Mouse (Mus musculus) midbrain, embryonic 10.5 days (tissue): ENCODE data around the gene Clic4. TPM values are rescaled to one million over a fixed set of nuclear protein-coding genes. Genes with fewer than 3 reads are reported as not detected.
A peak's percentile ranks its signal among the peaks of the same experiment; 100 is the strongest.

Experiments used
- DNase-seq: peaks from one replicate; pipeline ENCODE4 v3.0.0-alpha.2; 2017; ENCODE audit warnings: low spot score
- H3K27ac ChIP-seq: fragments of 300-500 bp; sonication (generic); replicated peaks from 2 replicates; pipeline ENCODE4 v1.5.1; 2016; ENCODE audit warnings: mild to moderate bottlenecking
- H3K27me3 ChIP-seq: fragments of 300-500 bp; sonication (generic); 2 replicates; pipeline ENCODE4 v1.6.1; 2016; ENCODE audit warnings: low read depth, mild to moderate bottlenecking; ENCODE audit not compliant: poor library complexity, severe bottlenecking
- H3K36me3 ChIP-seq: fragments of 300-500 bp; sonication (generic); 2 replicates; pipeline ENCODE4 v1.6.1; 2016; ENCODE audit warnings: mild to moderate bottlenecking, moderate library complexity
- H3K4me1 ChIP-seq: fragments of 300-500 bp; sonication (generic); 2 replicates; pipeline ENCODE4 v1.6.1; 2016
- H3K4me3 ChIP-seq: fragments of 300-500 bp; sonication (generic); 2 replicates; pipeline ENCODE4 v1.5.1; 2016; ENCODE audit warnings: mild to moderate bottlenecking, moderate library complexity
- H3K9me3 ChIP-seq: fragments of 300-500 bp; sonication (generic); replicated peaks from 2 replicates; pipeline ENCODE4 v1.6.1; 2016; ENCODE audit warnings: mild to moderate bottlenecking
- whole genome bisulfite sequencing: fragments of 180-500 bp; shearing (Covaris S2); methylation state at CpG from one replicate; pipeline ENCODE4 v1.1.7; 2016; 5-methylcytosine and 5-hydroxymethylcytosine counted together
- polyA plus RNA-seq: library from polyadenylated mRNA; unstranded; fragments of >200 nt; fragmentation: Nextera tagmentation; extraction: Ambion mirVana; gene quantifications from 2 replicates; pipeline ENCODE4 v1.2.1, GENCODE M21; 2016

Gene Clic4
- polyA plus RNA-seq, 1 experiment from 2014 or later = 224 TPM

DNA sequence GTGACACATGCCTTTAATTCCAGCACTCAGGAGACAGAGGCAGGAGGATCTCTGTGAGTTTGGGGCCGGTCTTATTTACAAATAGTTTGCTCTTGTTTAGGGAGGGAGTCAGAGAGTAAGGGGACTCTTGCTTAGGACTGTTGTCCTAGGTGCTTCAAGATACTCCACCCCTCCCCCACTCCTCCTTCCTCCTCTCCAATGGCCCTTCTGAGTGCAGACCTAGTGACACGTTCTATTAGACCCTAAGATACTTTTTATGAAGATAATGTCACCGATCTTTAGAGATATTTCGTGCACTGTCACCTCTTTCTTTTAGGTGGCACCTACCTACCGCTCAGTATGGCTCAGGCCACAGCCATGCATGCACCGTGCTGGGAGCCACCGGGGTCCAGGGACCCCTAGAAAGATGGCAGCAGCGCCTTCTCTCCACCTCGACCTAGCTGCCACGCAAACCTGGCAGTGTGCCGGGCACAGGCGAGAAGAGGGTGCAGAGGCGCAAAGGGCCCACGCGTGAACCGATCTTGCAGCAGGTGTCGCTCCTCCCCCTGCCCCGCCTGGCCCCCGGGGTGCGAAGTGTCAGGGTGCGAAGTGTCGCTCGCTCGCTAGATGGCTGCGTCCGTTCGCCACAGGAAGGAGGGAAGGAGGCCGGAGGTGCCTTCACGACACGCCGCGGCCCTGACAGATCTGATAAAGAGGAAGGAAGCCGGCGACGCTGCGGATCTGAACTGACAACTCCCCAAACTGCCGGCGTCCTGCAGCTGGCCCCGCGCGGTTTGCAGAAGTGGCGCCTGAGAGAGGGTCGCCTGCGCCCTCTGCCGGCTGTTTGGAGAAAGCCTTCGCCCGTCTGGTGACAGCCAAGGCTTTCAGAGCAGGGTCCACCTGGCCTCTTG is 66.7 kb downstream of the Clic4 start:
- peaks cover 54% of the 10 kb centered on the region for H3K27me3 ChIP-seq
- H3K36me3 ChIP-seq = peaks cover 7% of the 10 kb centered on the region
- H3K9me3 ChIP-seq = no peaks in the 10 kb centered on the region; the same call in 1 of the 2 replicates
- H3K4me1 ChIP-seq = peaks cover 22% of the 10 kb centered on the region
- peak; percentile 85 for DNase-seq
- H3K27ac ChIP-seq = peak overlapping the region; percentile 23; the same call in 1 of the 2 replicates
- H3K4me3 ChIP-seq = peak overlapping the region; percentile 58
- WGBS = 2% methylated on average over 47 of the region's 47 CpGs

DNA sequence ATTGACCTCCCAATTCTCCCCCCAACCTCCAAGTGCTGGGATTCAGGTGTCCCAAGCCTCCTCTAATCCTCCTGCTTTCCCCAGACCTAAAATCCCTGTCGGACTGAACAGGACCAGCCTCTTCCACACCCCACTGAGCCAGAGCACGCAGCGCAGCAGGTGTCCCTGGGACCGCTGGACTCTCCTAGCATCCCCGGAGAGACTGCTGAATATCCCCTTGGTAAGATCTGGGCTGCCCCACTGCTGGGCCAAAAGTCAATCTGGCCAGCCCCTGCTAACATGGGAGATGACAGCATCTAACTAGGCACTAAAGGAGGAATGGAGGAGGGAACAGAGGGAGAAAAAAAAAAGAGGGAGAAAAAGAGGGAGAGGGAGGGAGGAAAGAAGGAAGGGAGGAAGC is 67.4 kb downstream of the Clic4 start:
- Histone ChIP-seq H3K4me1 (peaks cover 22% of the 10 kb centered on the region), H3K27ac (no peak overlapping the region), H3K4me3 (no peak overlapping the region), H3K36me3 (peaks cover under 1% of the 10 kb centered on the region; the same call in 1 of the 2 replicates), H3K27me3 (peaks cover 54% of the 10 kb centered on the region), H3K9me3 (no peaks in the 10 kb centered on the region)
- 10% methylated on average over 5 of the region's 5 CpGs for WGBS
- no peak for DNase-seq

DNA sequence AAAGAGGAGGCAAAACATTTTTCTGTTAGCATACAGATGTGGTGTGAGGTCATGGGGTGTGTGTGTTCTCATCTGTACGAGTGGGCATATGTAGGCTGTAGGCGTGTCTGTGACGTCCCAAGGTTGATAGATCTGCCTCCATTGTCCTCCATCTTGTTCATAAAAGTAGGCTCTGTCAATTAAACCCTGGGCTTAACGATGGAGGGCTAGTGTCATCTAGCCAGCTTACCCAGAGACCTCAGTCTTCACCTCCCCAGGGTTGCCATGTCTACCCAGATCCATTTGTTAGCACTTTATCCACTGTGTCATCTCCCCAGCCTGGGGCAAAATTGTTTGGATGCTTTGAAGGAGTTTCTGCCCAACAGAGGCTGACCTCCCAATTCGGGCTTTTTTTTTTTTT is 67.9 kb downstream of the Clic4 start:
- Histone ChIP-seq H3K27ac (no peak overlapping the region), H3K9me3 (no peaks in the 10 kb centered on the region), H3K4me3 (no peak overlapping the region), H3K4me1 (peaks cover 22% of the 10 kb centered on the region), H3K36me3 (no peaks in the 10 kb centered on the region), H3K27me3 (peaks cover 54% of the 10 kb centered on the region)
- 76% methylated on average over 5 of the region's 5 CpGs for WGBS
- no peak for DNase-seq

DNA sequence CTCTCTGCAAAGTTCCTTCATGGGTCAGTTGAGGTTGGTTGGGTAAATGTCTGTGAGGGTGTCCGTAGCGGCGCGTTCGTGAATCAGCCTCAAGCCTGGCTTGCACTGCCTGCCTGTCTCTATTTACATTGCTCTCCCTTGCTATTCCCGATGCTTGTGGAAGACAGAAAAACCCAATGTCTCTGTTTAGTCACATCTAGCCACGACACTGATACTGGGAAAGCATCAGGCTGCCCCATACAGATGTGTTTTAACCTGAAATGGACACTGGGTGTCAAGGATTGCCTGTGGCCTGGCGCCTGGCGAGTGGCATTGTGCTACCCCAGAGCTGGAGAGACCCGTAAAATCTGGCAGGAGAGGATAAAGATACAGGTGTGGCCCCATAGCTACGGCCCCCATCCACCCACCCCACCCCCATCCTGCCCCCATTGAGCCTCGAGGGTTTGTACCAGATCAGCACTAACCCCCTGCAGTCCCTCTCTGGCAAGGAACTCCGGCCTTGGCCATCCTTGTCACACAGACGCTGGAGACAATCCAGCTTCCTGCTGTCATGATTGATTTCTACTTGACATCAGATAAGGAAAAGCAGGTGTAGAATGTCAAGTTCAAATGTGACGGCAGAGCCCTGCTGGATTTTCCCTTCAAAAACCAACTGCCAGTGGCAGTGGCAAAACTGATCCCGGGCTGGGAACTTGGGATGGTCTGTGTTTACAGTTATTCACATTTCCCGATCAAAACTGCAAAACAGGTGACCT is 68.6 kb downstream of the Clic4 start:
- no peaks in the 10 kb centered on the region for H3K36me3 ChIP-seq
- DNase-seq = no peak
- peaks cover 54% of the 10 kb centered on the region for H3K27me3 ChIP-seq
- peak overlapping the region; percentile 42 for H3K4me3 ChIP-seq
- 26% methylated on average over 17 of the region's 17 CpGs for WGBS
- peaks cover 22% of the 10 kb centered on the region for H3K4me1 ChIP-seq
- H3K27ac ChIP-seq = no peak overlapping the region
- no peaks in the 10 kb centered on the region for H3K9me3 ChIP-seq

DNA sequence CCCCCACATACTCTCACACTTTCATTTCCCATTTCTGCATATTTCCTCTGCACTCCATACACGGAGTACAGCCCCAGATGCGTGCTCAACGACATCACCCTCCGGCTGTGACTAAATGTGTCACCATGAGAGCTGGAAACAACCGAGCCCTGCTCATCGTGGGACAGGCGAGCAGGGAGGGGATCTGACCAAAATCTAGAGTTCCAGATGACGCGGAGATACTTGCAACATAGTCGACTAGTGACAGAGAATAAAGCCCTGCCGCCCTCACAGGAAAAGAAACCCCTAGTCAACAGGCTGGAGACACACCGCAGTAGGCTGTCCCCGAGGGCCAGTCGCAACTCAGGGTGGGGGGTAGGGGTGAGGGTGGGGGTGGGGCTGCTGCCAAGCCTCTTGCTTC is 69.3 kb downstream of the Clic4 start:
- H3K27ac ChIP-seq = no peak overlapping the region
- H3K27me3 ChIP-seq = peaks cover 54% of the 10 kb centered on the region
- no peaks in the 10 kb centered on the region for H3K36me3 ChIP-seq
- H3K4me1 ChIP-seq = peaks cover 22% of the 10 kb centered on the region
- no peaks in the 10 kb centered on the region for H3K9me3 ChIP-seq
- WGBS = 17% methylated on average over 14 of the region's 14 CpGs
- DNase-seq = peak; percentile 29
- peak overlapping the region; percentile 42 for H3K4me3 ChIP-seq

DNA sequence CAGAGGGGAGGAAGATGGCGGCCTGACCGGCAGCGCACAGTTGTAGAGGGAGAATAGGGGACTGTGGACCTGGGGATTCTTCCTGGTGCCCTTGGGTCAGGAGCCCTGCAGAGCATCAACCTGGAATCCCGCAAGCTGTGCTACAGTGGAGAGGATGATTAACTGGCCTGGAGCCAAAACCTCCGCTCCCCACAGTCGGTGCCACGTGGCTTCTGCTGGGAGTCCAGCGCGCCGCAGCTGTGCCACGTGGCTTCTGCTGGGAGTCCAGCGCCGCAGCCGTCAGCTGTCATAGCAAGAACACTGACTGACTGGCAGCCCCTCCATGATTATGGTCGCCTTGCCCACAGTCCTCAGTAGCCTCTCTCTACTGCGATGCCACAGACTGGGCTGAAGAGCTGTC is 70.8 kb downstream of the Clic4 start:
- no peak overlapping the region for H3K4me3 ChIP-seq
- H3K27me3 ChIP-seq = peaks cover 40% of the 10 kb centered on the region
- no peaks in the 10 kb centered on the region for H3K36me3 ChIP-seq
- H3K9me3 ChIP-seq = no peaks in the 10 kb centered on the region
- H3K4me1 ChIP-seq = peaks cover 22% of the 10 kb centered on the region
- 89% methylated on average over 16 of the region's 16 CpGs for WGBS
- DNase-seq = no peak
- H3K27ac ChIP-seq = no peak overlapping the region

DNA sequence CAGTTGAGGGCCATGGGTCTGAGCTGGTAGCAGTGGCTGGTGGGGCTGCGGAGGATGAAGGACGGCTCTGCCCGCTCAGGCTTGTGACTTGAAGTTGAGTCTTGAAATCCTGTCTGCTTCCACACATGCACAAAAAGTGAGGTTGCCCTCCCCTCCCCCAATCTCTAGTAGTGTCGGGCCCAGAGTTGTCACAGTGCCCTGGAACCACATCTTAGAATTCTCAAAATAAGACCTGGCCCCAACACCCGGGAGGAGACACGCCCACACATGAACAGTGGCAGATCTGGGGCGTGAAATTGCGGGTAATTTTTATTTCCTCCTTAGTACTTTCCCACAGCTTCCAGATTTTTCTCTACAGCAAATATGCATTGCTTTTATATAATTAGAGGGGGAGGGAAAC is 74.8 kb downstream of the Clic4 start:
- H3K4me3 ChIP-seq = no peak overlapping the region
- 83% methylated on average over 8 of the region's 8 CpGs for WGBS
- H3K9me3 ChIP-seq = no peaks in the 10 kb centered on the region; the same call in 1 of the 2 replicates
- H3K27me3 ChIP-seq = peaks cover 2% of the 10 kb centered on the region; the same call in 1 of the 2 replicates
- no peaks in the 10 kb centered on the region for H3K36me3 ChIP-seq
- no peaks in the 10 kb centered on the region for H3K4me1 ChIP-seq
- no peak for DNase-seq
- H3K27ac ChIP-seq = no peak overlapping the region

DNA sequence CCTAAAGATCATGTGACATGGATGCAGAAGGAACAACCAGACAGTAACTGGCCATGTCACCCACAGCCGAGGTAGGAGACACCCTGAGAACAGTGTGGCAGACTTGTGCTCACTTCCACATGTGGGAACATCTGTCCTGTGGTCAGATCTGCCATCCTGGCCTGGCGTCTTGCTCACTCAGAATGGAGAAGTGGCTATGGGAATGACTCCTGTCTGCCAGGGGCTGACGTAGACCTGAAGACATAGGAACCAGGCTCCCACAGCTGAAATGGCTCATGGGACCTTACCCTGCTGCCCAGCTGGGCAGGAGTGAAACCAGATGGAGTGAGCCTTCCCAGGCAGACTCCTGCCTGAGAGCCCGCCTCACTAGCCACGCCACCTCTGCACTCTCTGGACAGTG is 79.8 kb downstream of the Clic4 start:
- WGBS = 81% methylated on average over 5 of the region's 5 CpGs
- no peaks in the 10 kb centered on the region; the same call in 1 of the 2 replicates for H3K9me3 ChIP-seq
- no peak for DNase-seq
- H3K36me3 ChIP-seq = no peaks in the 10 kb centered on the region
- H3K4me3 ChIP-seq = no peak overlapping the region
- H3K27me3 ChIP-seq = no peaks in the 10 kb centered on the region
- no peak overlapping the region for H3K27ac ChIP-seq
- no peaks in the 10 kb centered on the region for H3K4me1 ChIP-seq

DNA sequence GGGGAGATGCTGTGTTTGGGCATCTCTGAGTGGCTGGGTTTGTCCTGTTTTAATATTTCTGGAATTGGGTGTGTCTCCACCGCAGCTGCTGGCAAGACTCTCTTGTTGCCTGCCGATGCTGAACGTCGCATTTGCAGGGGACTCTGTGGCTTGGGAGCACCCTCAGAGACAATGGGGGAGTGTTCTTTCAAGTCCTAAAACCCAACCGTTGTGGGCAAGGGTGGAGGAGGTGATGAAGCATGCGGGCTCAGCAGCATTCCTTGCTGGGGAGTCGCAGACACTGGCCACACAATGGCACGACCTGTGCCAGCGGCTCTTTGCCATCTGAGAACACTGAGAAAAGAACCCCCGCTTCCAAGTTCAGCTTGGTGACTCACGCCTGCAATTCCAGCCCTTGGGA is 81.0 kb downstream of the Clic4 start:
- no peaks in the 10 kb centered on the region; the same call in 1 of the 2 replicates for H3K9me3 ChIP-seq
- no peak overlapping the region for H3K4me3 ChIP-seq
- H3K27ac ChIP-seq = no peak overlapping the region
- no peaks in the 10 kb centered on the region for H3K36me3 ChIP-seq
- 86% methylated on average over 11 of the region's 11 CpGs for WGBS
- H3K4me1 ChIP-seq = no peaks in the 10 kb centered on the region
- no peak for DNase-seq
- H3K27me3 ChIP-seq = no peaks in the 10 kb centered on the region

DNA sequence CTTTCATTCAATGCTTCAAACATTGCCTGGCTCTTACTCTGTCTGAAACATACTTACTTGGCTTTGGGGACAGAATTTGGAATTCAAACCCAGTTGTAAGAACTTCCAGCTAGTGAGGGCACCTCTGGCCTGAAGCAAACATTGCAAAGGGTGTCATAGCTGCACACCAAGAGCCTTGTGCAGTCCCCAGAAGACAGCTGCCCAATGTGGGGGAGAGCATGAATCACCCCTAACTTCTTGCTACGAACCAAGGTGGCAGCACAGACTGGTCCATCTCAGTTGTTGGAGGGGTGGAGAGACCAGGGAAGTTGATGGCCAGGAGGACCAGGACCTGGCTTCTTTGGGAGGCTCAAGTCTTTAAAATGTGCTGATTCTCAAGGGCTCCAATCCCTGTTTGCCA is 81.4 kb downstream of the Clic4 start:
- H3K36me3 ChIP-seq = no peaks in the 10 kb centered on the region
- 65% methylated on average over 1 of the region's 1 CpGs for WGBS
- H3K4me1 ChIP-seq = no peaks in the 10 kb centered on the region
- no peak for DNase-seq
- H3K9me3 ChIP-seq = no peaks in the 10 kb centered on the region; the same call in 1 of the 2 replicates
- no peak overlapping the region for H3K4me3 ChIP-seq
- no peak overlapping the region for H3K27ac ChIP-seq
- no peaks in the 10 kb centered on the region for H3K27me3 ChIP-seq

DNA sequence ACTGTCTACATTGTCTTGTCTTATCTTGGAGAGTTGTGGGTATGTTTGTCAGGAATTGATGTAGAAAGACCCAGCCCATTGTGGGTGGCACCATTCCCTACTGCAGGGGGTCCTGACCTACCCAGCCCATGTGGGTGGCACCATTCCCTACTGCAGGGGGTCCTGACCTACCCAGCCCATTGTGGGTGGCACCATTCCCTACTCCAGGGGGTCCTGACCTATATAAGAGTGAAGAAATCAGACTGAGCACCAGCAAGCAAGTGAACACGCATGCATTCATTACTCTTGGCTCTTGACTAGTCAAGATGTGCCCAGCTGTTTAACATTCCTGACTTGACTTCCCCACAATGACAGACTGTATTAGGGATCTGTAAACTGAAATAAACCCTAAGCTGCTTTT is 82.2 kb downstream of the Clic4 start:
- WGBS = 87% methylated on average over 1 of the region's 1 CpGs

DNA sequence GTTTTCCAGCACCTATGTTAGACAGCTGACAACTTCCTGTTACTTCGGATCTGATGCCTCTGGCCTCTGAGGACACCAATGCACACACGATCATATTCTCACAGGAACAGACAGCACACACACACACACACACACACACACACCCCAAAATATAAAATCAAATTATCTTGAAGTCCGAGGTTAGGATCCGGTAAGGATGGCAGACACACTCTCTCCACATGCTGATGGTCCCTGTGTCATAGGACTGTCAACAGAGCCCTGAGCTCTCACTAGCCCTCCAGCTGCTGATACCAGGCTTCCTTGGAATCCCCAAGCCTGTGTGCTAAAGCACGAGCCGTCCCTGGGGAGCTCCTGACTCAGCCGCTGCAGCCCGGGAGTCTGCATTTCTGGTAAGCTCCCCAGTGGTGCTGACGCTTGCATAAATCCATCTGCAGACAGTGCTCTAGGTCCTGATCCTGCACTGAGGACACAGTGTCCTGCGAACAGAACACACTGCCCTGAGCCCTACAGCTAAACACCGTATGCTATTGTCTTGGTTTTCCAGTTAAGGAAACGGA is 83.1 kb downstream of the Clic4 start:
- 87% methylated on average over 12 of the region's 12 CpGs for WGBS
- no peak overlapping the region for H3K27ac ChIP-seq
- no peaks in the 10 kb centered on the region for H3K9me3 ChIP-seq
- no peak for DNase-seq
- no peak overlapping the region for H3K4me3 ChIP-seq
- H3K27me3 ChIP-seq = no peaks in the 10 kb centered on the region
- no peaks in the 10 kb centered on the region for H3K4me1 ChIP-seq
- H3K36me3 ChIP-seq = no peaks in the 10 kb centered on the region

More for the DNA sequence above, 82.2 kb downstream of the Clic4 start:
- Histone ChIP-seq H3K36me3 (no peaks in the 10 kb centered on the region), H3K27me3 (no peaks in the 10 kb centered on the region), H3K27ac (no peak overlapping the region), H3K9me3 (no peaks in the 10 kb centered on the region; the same call in 1 of the 2 replicates), H3K4me1 (no peaks in the 10 kb centered on the region), H3K4me3 (no peak overlapping the region)
- no peak for DNase-seq
